Mouse (Mus musculus) fibroblast of lung, adult 2 months (primary cell): ENCODE measurements around the gene Fam20c.

Source experiments
- DNase-seq: peaks from one replicate; pipeline ENCODE4 v3.0.0-alpha.2; 2011; ENCODE audit warnings: low read depth

Gene Fam20c

DNA sequence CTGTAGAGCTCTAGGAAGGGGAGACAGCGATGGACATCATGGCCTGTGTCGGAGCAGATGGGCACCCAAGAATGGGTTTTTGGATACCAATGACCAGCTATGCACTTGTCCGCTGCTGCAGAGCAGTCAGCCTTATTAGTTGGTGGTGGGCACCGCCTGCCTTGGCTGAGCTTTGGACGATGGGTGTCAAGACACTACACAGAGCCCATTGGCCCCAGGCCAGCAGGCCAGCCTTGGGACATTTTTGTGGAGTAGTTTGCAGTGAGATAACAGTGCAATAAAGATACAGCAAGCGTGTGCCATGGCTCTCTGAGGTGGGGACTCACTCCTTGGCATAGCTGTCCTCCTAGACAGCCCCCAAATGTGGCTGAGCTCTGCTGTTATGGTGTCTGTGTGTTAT is 55.5 kb downstream of the Fam20c start:
- no peak for DNase-seq

DNA sequence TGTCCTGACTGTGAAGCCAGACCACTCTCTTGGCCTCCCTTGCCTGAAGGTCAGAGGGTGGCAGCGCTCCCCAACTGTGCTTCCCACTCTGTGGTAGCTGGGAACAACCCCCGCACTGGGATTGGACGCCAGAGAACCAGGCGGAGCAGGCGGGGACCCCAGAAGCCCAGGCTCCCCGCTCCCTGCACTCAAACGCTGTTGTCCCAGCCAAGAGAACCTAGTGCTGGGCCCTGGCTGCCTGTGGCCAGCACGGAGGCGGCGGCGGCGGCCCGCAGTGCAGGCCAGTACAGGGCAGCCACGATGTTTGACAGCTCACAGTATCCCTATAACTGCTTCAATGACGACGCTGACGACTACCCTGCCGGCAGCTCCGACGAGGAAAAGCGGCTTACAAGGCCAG is 65.5 kb downstream of the Fam20c start, which contains the start of gene Gm5294:
Gene Gm5294, plus strand, starts transcription at position 301 of the 400 bp plus-strand sequence.
- no peak for DNase-seq

DNA sequence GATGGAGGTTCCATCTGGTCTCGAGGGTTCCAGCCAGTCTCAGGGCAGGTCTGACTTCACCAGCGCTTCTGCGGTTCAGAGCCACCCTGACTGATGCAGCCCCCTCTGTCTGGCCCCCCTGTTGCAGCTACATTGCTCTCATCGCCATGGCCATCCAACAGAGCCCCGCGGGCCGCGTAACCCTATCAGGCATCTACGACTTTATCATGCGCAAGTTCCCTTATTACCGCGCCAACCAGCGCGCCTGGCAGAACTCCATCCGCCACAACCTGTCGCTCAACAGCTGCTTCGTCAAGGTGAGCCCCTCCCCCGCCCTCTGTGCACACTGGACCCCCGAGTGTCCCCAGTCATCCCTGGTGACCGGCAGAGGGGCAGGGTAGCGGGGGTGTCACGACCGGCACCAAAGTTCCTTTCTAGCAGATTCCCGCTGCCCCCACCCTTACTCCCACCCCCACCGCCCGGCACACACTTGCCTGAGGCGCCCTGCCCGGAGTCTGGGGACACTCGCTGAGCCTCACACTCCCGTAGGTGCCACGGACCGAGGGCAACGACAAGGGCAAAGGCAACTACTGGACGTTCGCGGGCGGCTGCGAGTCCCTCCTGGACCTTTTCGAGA is 66.5 kb downstream of the Fam20c start:
- no peak for DNase-seq

DNA sequence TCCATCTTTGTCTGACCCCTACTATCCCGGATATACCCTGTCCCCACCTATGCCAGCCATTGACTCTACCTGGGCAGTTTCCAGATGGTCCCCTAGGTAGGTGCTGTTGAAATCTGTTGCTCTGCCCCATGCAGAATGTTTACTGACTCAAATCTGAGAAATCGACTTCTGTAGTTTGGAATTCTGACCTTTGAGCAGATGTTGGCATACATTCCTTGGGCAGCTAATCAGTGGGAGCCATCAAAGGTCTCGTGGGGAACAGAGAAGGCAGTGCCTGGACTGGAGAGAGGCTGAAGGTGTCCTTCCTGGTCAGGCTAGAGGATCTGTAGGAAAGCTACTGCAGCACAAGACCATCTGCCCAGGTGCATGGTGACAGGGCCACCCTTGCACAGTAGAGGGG is 70.8 kb downstream of the Fam20c start:
- no peak for DNase-seq

DNA sequence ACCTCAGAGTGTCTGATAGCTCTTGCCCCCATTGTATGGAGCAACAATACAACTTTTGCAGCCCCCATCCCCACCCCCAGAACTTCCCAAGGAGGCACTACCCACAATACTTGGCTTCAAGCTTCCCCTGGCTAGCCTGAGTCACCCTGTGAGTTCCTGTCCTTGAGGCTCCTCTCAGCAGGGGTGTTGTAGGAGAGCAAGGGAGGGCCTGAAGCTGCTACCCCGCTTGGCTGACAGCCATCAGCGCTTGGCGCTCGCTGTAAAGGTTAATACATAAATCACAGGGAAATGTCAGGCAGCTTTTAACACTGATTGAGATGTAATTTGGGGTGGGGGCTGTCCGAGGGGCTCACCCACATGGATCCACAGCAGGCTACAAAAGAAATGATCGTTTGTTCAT is 79.1 kb downstream of the Fam20c start:
- DNase-seq, result peak; percentile 11

DNA sequence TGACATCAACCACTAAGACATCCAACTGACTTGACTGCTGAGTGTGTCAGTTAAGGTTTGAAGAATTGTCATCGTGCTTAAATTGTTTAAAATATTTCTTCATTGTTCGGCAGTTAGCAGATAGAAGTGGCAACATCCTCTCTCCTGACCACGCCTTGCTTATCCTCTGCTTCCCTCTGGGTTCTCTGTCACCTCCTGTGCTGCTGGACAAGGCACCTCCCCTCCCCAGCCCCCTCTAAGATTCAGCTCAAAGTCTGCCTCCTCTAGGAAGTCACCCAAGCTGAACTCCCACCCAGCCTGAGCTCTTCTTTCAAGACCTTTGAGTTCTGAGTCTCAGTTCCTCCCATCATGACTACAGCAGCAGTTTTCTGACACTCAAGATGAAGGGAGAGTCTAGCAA is 80.6 kb downstream of the Fam20c start:
- no peak for DNase-seq

DNA sequence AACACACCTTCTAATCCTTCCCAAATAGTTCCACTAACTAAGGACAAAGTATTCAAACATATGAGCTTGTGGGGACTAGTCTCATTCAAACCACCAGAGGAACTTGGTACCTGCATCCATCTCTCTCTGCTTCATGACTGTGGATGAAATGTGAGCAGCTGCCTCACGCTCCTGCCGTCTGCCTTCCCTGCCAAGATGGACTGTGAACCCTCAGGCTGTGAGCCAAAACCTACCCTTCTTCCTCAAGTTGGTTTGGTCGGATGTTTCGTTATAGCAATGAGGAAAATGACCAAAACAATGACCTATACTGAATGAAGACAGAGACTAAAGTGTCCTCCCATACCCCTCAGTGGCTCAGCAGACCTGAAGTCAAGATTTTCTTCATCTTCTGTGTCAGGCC is 86.7 kb downstream of the Fam20c start:
- no peak for DNase-seq

DNA sequence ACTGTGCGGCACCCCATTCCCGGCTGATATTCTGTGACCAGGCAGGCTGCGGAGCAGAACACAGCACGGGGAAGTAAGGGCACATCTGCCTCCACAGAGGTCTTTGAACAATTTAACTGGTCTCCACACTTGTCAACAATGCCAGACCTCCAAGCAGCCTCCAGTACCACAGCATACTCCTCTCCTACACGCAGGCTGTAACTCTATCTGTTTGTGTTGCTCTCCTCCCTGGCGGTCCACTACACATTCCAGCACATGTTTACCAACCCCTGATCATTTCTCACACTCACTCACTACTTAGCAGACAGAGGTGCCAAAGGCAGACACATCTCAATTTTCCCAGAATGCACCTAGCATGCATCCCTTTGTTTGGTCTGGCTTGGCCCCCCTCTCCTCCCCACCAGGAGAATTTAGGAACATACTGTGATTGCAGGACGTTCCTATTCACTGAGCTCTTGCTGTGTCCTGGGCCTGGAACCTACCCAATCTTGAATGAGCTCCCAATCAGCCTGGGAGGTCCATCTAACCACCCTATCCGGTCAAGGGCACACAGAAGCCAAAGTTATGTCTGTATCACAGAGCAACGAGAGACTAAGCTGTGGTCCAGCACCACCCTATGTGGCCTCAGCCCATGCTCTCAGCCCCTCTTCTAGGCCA is 89.0 kb downstream of the Fam20c start:
- peak; percentile 7 for DNase-seq

DNA sequence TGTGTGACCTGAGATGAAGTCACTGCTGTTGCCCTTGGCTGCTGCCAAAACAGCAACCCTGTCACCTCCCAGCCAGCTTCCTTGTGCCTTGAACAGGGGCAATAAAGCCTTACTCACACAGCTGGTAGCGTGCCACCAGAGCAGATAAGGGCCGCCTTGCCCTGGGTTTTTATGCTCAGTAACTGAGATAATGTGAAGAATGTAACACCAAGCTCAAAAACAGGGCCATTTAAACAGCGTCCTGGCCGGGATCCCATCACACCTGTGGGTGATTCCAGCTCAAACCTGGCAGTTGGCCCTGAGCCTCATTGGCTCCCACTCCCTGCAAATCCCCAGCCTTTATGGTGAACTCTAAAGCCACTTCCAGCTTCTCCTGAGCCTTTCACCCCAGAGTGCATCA is 92.2 kb downstream of the Fam20c start:
- no peak for DNase-seq

DNA sequence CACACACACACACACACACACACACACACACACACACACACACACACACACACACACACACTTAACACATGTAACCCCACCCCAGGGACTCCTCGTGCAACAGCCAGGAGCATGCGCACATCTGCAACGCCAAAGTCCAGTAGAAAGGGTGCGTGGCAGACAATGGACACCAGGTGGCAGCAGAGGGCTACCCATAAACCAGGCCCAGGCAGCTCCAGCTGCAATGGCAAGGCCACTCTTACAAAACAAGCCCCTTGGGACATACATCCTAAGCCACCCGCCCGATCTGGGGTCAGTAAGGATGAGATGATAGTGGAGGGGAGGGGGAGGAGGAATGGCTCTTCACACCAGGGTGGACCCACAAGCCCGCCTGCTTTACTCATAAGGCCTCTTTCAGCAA is 93.8 kb downstream of the Fam20c start:
- DNase-seq, result peak; percentile 75

DNA sequence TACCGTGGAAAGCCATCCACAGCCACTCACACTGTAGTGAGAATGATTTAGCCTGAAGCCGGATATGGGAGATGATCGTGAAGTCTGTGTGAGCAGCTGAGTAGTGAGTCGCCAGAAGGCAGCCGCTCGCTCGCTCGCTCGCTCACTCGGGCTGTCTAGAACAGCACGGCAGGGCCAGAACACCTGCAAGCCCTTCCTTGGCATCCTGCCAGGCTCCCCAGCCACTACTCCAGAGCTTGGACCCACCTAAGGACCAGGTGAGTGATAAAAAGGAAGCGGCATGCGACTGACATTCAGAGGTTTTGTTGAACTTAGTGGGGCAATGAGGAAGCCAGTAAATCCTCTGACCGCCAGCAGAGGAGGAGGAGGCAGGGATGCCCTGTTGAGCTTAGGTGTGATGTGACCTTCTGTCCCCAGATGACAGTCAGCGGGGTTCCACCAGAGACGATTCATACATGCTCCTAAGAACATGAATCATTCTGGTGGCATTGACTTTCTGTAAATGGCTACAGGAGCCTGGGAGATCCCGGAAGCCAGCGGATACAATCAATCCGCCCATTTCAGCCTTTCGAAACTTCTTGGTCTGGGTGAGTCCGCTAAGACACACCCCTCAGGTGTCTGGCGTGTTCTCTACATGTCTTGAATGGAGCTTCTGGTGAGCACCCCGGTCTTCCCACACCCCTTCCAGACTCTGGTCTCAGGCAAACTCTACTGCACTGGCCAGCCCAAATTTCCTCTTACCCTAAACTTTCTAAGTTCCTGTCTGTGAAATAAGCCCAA is 95.6 kb downstream of the Fam20c start:
- no peak for DNase-seq

DNA sequence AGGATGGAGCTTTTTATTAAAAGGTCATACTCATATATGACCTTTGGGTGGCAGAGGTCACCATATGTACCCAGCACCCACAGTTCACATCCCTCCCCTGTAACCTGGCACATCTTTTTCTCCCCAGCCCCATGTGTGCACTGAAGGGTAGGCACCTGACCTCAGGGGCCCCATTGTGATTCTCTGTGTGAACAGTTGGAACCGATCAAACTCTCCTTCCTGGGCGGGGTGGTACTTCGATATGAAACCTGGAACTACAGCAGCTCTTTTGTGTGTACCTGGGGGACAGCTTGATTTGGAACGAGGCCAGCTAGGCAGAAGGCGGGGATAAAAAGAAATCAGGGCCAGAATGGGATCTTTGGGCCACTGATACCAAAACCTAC is 96.1 kb downstream of the Fam20c start:
- no peak for DNase-seq

DNA sequence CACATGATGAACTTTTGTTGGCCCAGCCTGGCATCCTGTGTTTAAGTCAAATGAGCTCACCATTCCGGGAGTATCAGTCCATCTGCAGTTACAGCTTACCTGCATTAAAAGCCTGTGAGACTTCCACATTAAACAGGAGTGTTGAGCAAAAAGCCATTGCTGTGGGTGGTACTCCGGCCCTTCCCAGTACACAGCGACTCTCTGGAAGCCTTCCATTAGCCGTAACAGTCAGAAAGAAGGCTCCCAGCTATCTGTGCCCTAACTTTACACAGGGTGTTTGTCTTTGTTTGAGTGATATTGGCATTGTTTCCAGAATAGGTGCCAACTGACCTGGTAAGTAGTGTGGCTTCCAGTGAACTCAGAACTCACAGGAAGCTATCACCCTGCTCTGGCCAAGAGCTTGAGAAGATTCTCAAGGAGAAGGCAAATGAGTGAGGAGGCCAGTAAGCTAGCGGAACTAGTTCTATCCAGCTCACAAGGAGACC is 97.0 kb downstream of the Fam20c start:
- no peak for DNase-seq

DNA sequence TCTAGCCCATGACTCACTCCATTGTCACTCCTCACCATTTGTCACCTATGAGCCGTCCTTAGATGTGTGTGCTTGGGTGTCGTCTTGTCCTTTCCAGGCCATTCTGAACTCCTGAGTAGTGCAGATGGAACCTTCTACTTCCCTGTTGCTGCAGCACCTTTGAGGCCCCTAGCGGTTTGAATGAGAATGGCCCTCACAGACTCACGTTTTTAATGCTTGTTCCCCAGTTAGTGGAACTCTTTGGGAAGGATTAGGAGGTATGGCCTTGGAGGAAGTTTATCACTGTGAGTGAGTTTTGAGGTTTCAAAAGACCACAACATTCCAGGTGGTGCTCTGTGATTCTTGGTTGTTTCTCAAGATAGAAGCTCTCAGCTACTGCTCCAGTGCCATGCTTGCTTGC is 97.8 kb downstream of the Fam20c start:
- no peak for DNase-seq

DNA sequence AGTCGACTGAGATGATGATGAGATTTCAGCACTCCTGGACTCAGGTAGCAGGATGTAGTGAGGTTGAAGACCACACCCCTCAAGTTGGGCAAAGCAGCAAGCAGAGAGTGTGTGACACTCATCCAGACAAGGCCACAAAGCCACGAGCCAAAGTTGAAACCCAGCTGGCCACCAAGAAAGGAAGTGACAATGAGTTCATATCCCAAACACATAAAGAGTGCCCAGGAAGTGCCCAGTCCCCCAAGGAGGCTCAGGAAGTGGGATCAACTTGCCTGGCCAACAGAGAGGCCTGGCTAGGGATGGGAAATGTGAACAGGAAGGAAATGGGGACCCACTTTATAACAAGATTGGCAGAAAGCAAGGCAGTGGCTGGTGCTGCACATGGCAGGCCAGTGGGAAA is 99.0 kb downstream of the Fam20c start:
- DNase-seq, result no peak

DNA sequence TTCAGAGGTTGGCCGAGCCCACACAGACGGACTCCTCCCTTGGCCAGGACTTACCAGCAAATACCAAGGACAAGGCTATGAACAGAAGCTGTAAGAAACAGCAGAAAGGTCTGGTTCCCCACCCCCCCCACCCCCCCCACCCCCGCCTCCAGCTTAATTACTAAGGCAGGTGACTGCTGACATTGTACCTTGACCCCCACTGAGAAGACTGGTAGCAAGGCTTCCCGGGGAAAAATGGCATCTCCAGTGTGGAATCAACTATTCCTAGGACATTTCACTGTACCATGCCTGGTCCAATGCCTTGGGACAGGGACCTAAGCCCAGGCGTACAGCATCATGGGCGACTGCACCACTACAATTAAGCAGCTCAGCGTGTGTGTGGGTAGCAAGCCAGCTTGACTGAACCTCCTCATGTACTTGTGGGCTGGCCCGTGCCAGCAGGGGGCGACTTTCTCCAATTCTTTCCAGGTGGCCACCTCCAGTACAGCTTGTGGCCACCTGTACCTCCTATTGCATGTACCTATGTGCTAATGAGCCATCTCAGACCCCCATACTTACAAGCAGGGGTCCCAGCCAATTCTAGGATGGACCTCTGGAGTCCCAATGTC is 102.8 kb downstream of the Fam20c start:
- no peak for DNase-seq

DNA sequence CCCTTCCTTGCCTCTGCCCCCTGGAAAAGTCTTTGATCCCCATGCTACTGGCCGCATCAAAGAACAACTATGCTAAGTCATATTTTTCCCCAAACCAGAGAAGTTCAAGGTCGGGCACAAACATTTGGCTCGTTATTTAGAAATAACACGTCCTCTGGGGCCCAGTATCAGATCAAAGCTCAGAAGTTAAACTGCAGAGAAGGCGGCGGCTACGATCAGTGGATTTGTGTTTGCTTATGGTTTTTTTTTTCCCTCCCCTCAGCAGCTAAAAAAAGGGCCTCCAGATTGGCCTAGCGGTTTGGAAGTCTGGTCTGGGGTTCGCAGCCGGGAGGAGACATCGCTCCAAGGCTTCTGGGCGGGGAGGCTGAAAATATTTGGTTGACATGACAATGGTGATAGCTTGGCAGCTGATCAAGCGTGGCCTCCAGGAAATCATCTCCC is 103.5 kb downstream of the Fam20c start:
- no peak for DNase-seq
